In the genomic region with DNA sequence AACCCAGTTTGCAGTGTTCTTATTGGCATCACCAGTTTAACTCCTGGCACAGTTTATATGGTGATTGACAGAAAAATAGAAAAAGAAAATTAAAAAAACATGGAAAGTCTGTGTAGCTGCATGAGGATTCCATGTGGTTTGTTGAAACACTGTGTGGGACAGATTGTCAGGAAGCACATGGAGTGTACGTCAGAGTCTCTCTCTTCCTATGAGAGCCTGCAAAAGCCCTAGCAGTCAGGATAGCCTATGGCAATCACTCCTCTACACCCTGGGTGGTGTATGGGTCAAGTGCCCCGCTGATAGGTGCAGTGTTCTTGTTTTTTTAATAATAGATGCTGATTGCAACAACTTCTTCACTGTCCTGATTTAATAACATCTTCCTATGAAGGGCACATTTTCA, we compare ENCODE assay signal across 19 mouse cellular contexts.
DNase-seq lines count a peak whose midpoint lies in the region; ATAC-seq and TF ChIP-seq lines count a peak whose summit lies in the region.
"Had no signal": no experiment of that assay in that cellular context is flagged by ENCODE, and none has a peak within 500 bp of the region (broad histone marks: within the 10 kb centered on the region; RNA-seq: fewer than 3 reads in every experiment).

No protein-coding gene starts in this region.

- H3K4me2 ChIP-seq in forebrain, embryonic 13.5 days: no peak overlapping the region
- no peak overlapping the region for H3K4me2 ChIP-seq in embryonic facial prominence, embryonic 15.5 days (replicated peaks)
- no peak overlapping the region for H3K4me2 ChIP-seq in lung, postnatal 0 days (replicated peaks; ENCODE audit: low read depth, low read length)
- no peak overlapping the region for H3K4me2 ChIP-seq in intestine, postnatal 0 days (replicated peaks; ENCODE audit: low read depth)
- H3K4me2 ChIP-seq: heart, embryonic 13.5 days; hindbrain, embryonic 12.5 days had no signal

- no peak overlapping the region for H3K9ac ChIP-seq in forebrain, embryonic 13.5 days
- H3K9ac ChIP-seq in ES-Bruce4 (ENCODE audit: low read depth, poor library complexity, severe bottlenecking): no peak overlapping the region
- H3K9ac ChIP-seq in embryonic facial prominence, embryonic 15.5 days: no peak overlapping the region
- no peak overlapping the region for H3K9ac ChIP-seq in lung, postnatal 0 days (replicated peaks; ENCODE audit: low read depth)
- no peak overlapping the region for H3K9ac ChIP-seq in intestine, postnatal 0 days (ENCODE audit: low read depth, low read length)
- H3K9ac ChIP-seq: heart, embryonic 13.5 days; hindbrain, embryonic 12.5 days had no signal

- H3K36me3 ChIP-seq in forebrain, embryonic 13.5 days (ENCODE audit: poor library complexity, severe bottlenecking): no peaks in the 10 kb centered on the region
- no peaks in the 10 kb centered on the region for H3K36me3 ChIP-seq in forebrain, embryonic 10.5 days (replicated peaks)
- no peaks in the 10 kb centered on the region for H3K36me3 ChIP-seq in ES-Bruce4 (ENCODE audit: control insufficient read depth, insufficient read depth, low read length, poor library complexity, severe bottlenecking)
- H3K36me3 ChIP-seq in embryonic facial prominence, embryonic 15.5 days: no peaks in the 10 kb centered on the region
- H3K36me3 ChIP-seq in lung, postnatal 0 days (ENCODE audit: insufficient read depth, low read length): no peaks in the 10 kb centered on the region
- H3K36me3 ChIP-seq in intestine, postnatal 0 days (ENCODE audit: control insufficient read depth, insufficient read depth): no peaks in the 10 kb centered on the region
- H3K36me3 ChIP-seq: heart, embryonic 13.5 days; hindbrain, embryonic 12.5 days had no signal

- no peak for DNase-seq in forebrain, embryonic 10.5 days (ENCODE audit: extremely low spot score, low spot score)
- peak; percentile 69 for DNase-seq in R1 (ENCODE audit: low read depth, low spot score)
- no peak for DNase-seq in lung, postnatal 0 days (ENCODE audit: low spot score)
- DNase-seq: adrenal gland, adult 2 months; adrenal gland, postnatal 25 days; cerebellum, adult 2 months; cerebellum, postnatal 10 days; gastrocnemius, adult 2 months; gastrocnemius, postnatal 25 days; heart, postnatal 4 days; kidney, adult 11 months had no signal

- no peak for TF ChIP-seq POLR2A in ES-Bruce4 (IDR thresholded peaks at IDR 0.05; ENCODE audit: insufficient read depth, low read length)

- no peaks in the 10 kb centered on the region for H3K27me3 ChIP-seq in forebrain, embryonic 13.5 days
- no peaks in the 10 kb centered on the region for H3K27me3 ChIP-seq in forebrain, embryonic 10.5 days (ENCODE audit: poor library complexity, severe bottlenecking)
- H3K27me3 ChIP-seq in ES-Bruce4 (ENCODE audit: control insufficient read depth, insufficient read depth, low read length, poor library complexity, severe bottlenecking): no peaks in the 10 kb centered on the region
- no peaks in the 10 kb centered on the region for H3K27me3 ChIP-seq in embryonic facial prominence, embryonic 15.5 days
- no peaks in the 10 kb centered on the region for H3K27me3 ChIP-seq in lung, postnatal 0 days (replicated peaks; ENCODE audit: insufficient read depth, low read length)
- no peaks in the 10 kb centered on the region for H3K27me3 ChIP-seq in intestine, postnatal 0 days (replicated peaks; ENCODE audit: control insufficient read depth, insufficient read depth, low read length)
- H3K27me3 ChIP-seq: heart, embryonic 13.5 days; hindbrain, embryonic 12.5 days had no signal

- ATAC-seq in forebrain, embryonic 13.5 days: peak; percentile 69
- ATAC-seq in embryonic facial prominence, embryonic 15.5 days (ENCODE audit: insufficient number of reproducible peaks, low FRiP score, low TSS enrichment, low read depth): 0 out of 2 replicates have a peak, but pooled peaks have one; percentile 65
- no peak for ATAC-seq in lung, postnatal 0 days
- ATAC-seq in intestine, postnatal 0 days: no peak
- ATAC-seq: activated CD4-positive, CD25-positive, alpha-beta regulatory T cell, adult 4 months; inflammation-experienced regulatory T-cells, adult 6 months had no signal

- 81% methylated on average over 2 of the region's 2 CpGs for WGBS in forebrain, embryonic 13.5 days
- WGBS in forebrain, embryonic 10.5 days: 80% methylated on average over 2 of the region's 2 CpGs
- 52% methylated on average over 2 of the region's 2 CpGs for WGBS in embryonic facial prominence, embryonic 15.5 days
- 64% methylated on average over 2 of the region's 2 CpGs for WGBS in lung, postnatal 0 days
- 73% methylated on average over 2 of the region's 2 CpGs for WGBS in intestine, postnatal 0 days

- no peak overlapping the region for H3K27ac ChIP-seq in forebrain, embryonic 13.5 days
- no peak overlapping the region for H3K27ac ChIP-seq in forebrain, embryonic 10.5 days
- peak overlapping the region; percentile 70 for H3K27ac ChIP-seq in ES-Bruce4 (ENCODE audit: insufficient read depth, low read length)
- H3K27ac ChIP-seq in embryonic facial prominence, embryonic 15.5 days (replicated peaks): no peak overlapping the region
- H3K27ac ChIP-seq in lung, postnatal 0 days (ENCODE audit: low read length): no peak overlapping the region
- H3K27ac ChIP-seq in intestine, postnatal 0 days (ENCODE audit: low read depth, low read length): no peak overlapping the region
- H3K27ac ChIP-seq: gastrocnemius, adult 2 months; heart, embryonic 13.5 days; hindbrain, embryonic 12.5 days had no signal

- no peak overlapping the region for H3K4me3 ChIP-seq in forebrain, embryonic 13.5 days
- H3K4me3 ChIP-seq in forebrain, embryonic 10.5 days: no peak overlapping the region
- no peak overlapping the region for H3K4me3 ChIP-seq in ES-Bruce4 (ENCODE audit: low read depth, low read length)
- H3K4me3 ChIP-seq in embryonic facial prominence, embryonic 15.5 days (replicated peaks): no peak overlapping the region
- H3K4me3 ChIP-seq in lung, postnatal 0 days (ENCODE audit: low read depth, low read length): no peak overlapping the region
- H3K4me3 ChIP-seq in intestine, postnatal 0 days (ENCODE audit: low read depth, low read length): no peak overlapping the region
- H3K4me3 ChIP-seq: gastrocnemius, adult 2 months; heart, embryonic 13.5 days; hindbrain, embryonic 12.5 days had no signal

- no peak for TF ChIP-seq EP300 in ES-Bruce4 (IDR thresholded peaks at IDR 0.05; ENCODE audit: insufficient read depth, low read depth, low read length)
- no peak for TF ChIP-seq EP300 in lung, postnatal 0 days (IDR thresholded peaks at IDR 0.05)

- no peak for TF ChIP-seq CTCF in ES-Bruce4 (IDR thresholded peaks at IDR 0.05; ENCODE audit: low read depth, low read length)
- no peak for TF ChIP-seq CTCF in lung, postnatal 0 days (IDR thresholded peaks at IDR 0.05)
- no peak for TF ChIP-seq CTCF in intestine, postnatal 0 days (IDR thresholded peaks at IDR 0.05; ENCODE audit: low read depth)

- no peaks in the 10 kb centered on the region for H3K9me3 ChIP-seq in forebrain, embryonic 13.5 days (replicated peaks)
- H3K9me3 ChIP-seq in forebrain, embryonic 10.5 days: no peaks in the 10 kb centered on the region
- no peaks in the 10 kb centered on the region for H3K9me3 ChIP-seq in ES-Bruce4 (replicated peaks; ENCODE audit: control insufficient read depth, insufficient read depth, low read length, poor library complexity, severe bottlenecking)
- H3K9me3 ChIP-seq in embryonic facial prominence, embryonic 15.5 days (replicated peaks): no peaks in the 10 kb centered on the region
- no peaks in the 10 kb centered on the region for H3K9me3 ChIP-seq in lung, postnatal 0 days (ENCODE audit: low read length)
- no peaks in the 10 kb centered on the region for H3K9me3 ChIP-seq in intestine, postnatal 0 days (ENCODE audit: control insufficient read depth)
- H3K9me3 ChIP-seq: heart, embryonic 13.5 days; hindbrain, embryonic 12.5 days had no signal

- no peaks in the 10 kb centered on the region for H3K4me1 ChIP-seq in forebrain, embryonic 13.5 days
- no peaks in the 10 kb centered on the region for H3K4me1 ChIP-seq in forebrain, embryonic 10.5 days
- no peaks in the 10 kb centered on the region for H3K4me1 ChIP-seq in ES-Bruce4 (ENCODE audit: control insufficient read depth, insufficient read depth, low read length)
- no peaks in the 10 kb centered on the region for H3K4me1 ChIP-seq in embryonic facial prominence, embryonic 15.5 days
- no peaks in the 10 kb centered on the region for H3K4me1 ChIP-seq in lung, postnatal 0 days (ENCODE audit: insufficient read depth, low read depth, low read length)
- H3K4me1 ChIP-seq in intestine, postnatal 0 days (replicated peaks; ENCODE audit: control insufficient read depth, insufficient read depth, low read length): no peaks in the 10 kb centered on the region
- H3K4me1 ChIP-seq: heart, embryonic 13.5 days; hindbrain, embryonic 12.5 days had no signal

Comparison
In these comparisons a context has a peak if more than half of its experiments do, and no peak if none do; other contexts are left out.
1. ATAC-seq: peak in forebrain, embryonic 13.5 days (single experiment) and embryonic facial prominence, embryonic 15.5 days (single experiment); none in lung, postnatal 0 days (single experiment) and intestine, postnatal 0 days (single experiment).